Mouse (Mus musculus) lung, postnatal 4 days (tissue): ENCODE data around the gene Tmem150b.

ENCODE experiments used
- DNase-seq, 2 experiments: peaks; one replicate each; pipeline ENCODE4 v3.0.0; 2021

Gene Tmem150b

GRCm38 (mm10) chr7:4724359-4724758, 690 bp downstream of the Tmem150b start:
- DNase-seq = peak in 1 of 2 experiments; percentile 32

- DNase-seq = peak in 1 of 2 experiments; percentile 45
Observed at GRCm38 (mm10) chr7:4723508-4723907, 1.5 kb downstream of the Tmem150b start.

- DNase-seq = no peak
Observed at GRCm38 (mm10) chr7:4719276-4719675, 5.8 kb downstream of the Tmem150b start.

- no peak for DNase-seq
Observed at GRCm38 (mm10) chr7:4716955-4717354, 8.1 kb downstream of the Tmem150b start.

GRCm38 (mm10) chr7:4712594-4712993, 12.5 kb downstream of the Tmem150b start:
- DNase-seq = no peak

- DNase-seq = peak; percentile 36 to 59
Observed at GRCm38 (mm10) chr7:4705098-4705497, 20.0 kb downstream of the Tmem150b start.

GRCm38 (mm10) chr7:4703195-4703594, 21.9 kb downstream of the Tmem150b start:
- DNase-seq = no peak

GRCm38 (mm10) chr7:4702334-4702733, 22.7 kb downstream of the Tmem150b start:
- DNase-seq = no peak

- DNase-seq = no peak
Observed at GRCm38 (mm10) chr7:4693004-4693403, 32.0 kb downstream of the Tmem150b start.

- no peak for DNase-seq
Observed at GRCm38 (mm10) chr7:4690951-4691653, 33.9 kb downstream of the Tmem150b start.

GRCm38 (mm10) chr7:4690387-4690786, 34.7 kb downstream of the Tmem150b start, which contains the start of gene Brsk1:
Brsk1 (plus strand) TSS chr7:4690604.
- peak; percentile 75 to 82 for DNase-seq

- peak; percentile 97 to 98 for DNase-seq
Observed at GRCm38 (mm10) chr7:4684632-4685417, 40.2 kb downstream of the Tmem150b start, which contains the start of gene Hspbp1. Hspbp1 (minus strand) TSS chr7:4685068.

GRCm38 (mm10) chr7:4684203-4684602, 40.8 kb downstream of the Tmem150b start:
- DNase-seq = no peak

- DNase-seq = no peak
Observed at GRCm38 (mm10) chr7:4683307-4683706, 41.7 kb downstream of the Tmem150b start.

- DNase-seq = no peak
Observed at GRCm38 (mm10) chr7:4675200-4675599, 49.8 kb downstream of the Tmem150b start.

GRCm38 (mm10) chr7:4674114-4674731, 50.8 kb downstream of the Tmem150b start:
- no peak for DNase-seq

GRCm38 (mm10) chr7:4671956-4672355, 53.1 kb downstream of the Tmem150b start:
- peak in 1 of 2 experiments; percentile 50 for DNase-seq

- no peak for DNase-seq
Observed at GRCm38 (mm10) chr7:4670655-4671255, 54.3 kb downstream of the Tmem150b start.

GRCm38 (mm10) chr7:4669156-4669555, 55.9 kb downstream of the Tmem150b start:
- DNase-seq = no peak

- DNase-seq = no peak
Observed at GRCm38 (mm10) chr7:4668506-4668905, 56.5 kb downstream of the Tmem150b start.

GRCm38 (mm10) chr7:4666871-4667270, 58.2 kb downstream of the Tmem150b start:
- DNase-seq = no peak

GRCm38 (mm10) chr7:4663742-4664141, 61.3 kb downstream of the Tmem150b start:
- DNase-seq = no peak

GRCm38 (mm10) chr7:4663179-4663578, 61.9 kb downstream of the Tmem150b start:
- DNase-seq = no peak
